Mouse (Mus musculus) ES-E14 (cell line): Measurements from ENCODE around the gene Cbx4. TPM values are rescaled to one million over a fixed set of nuclear protein-coding genes. Genes with fewer than 3 reads are reported as not detected.

Experiments
- DNase-seq: peaks from one replicate; pipeline ENCODE4 v3.0.0-alpha.2; 2013; ENCODE audit warnings: low read depth, low spot score
- H3K27ac ChIP-seq: 2 replicates; pipeline ENCODE4 v1.5.1; 2012; ENCODE audit warnings: low read depth, mild to moderate bottlenecking, low read length, moderate library complexity, mixed read lengths; ENCODE audit not compliant: poor library complexity, insufficient read depth, severe bottlenecking
- H3K36me3 ChIP-seq: 2 replicates; pipeline ENCODE4 v1.6.1; 2012; ENCODE audit warnings: mild to moderate bottlenecking, low read length, moderate library complexity, mixed read lengths; ENCODE audit not compliant: control insufficient read depth, poor library complexity, insufficient read depth, severe bottlenecking
- H3K4me1 ChIP-seq, 2 experiments: fragments of 150-350 bp in 1 of 2; sonication (generic) in 1 of 2; 2 replicates each; pipeline ENCODE4 v1.6.1; 2012; ENCODE audit warnings: low read length in 2 of 2, mild to moderate bottlenecking in 1 of 2, mixed read lengths in 1 of 2; ENCODE audit not compliant: control insufficient read depth in 2 of 2, insufficient read depth in 2 of 2, poor library complexity in 1 of 2
- H3K4me3 ChIP-seq, 2 experiments: fragments of 150-350 bp in 1 of 2; sonication (generic) in 1 of 2; 2 replicates each; pipeline ENCODE4 v1.5.1; 2012; ENCODE audit warnings: low read length in 2 of 2, low read depth in 1 of 2, mild to moderate bottlenecking in 1 of 2, mixed read lengths in 1 of 2; ENCODE audit not compliant: insufficient read depth in 1 of 2, poor library complexity in 1 of 2, severe bottlenecking in 1 of 2
- H3K9ac ChIP-seq: 2 replicates; pipeline ENCODE4 v1.6.1; 2012; ENCODE audit warnings: low read depth, mild to moderate bottlenecking, low read length, mixed read lengths; ENCODE audit not compliant: poor library complexity, insufficient read depth, severe bottlenecking
- H3K9me3 ChIP-seq: fragments of 150-350 bp; sonication (generic); 2 replicates; pipeline ENCODE4 v1.6.1; 2012; ENCODE audit warnings: low read depth, mild to moderate bottlenecking, low read length; ENCODE audit not compliant: control insufficient read depth, insufficient read depth
- CHD2 ChIP-seq: IDR thresholded peaks from 2 replicates; pipeline ENCODE4 v1.6.1; 2014; ENCODE audit warnings: mild to moderate bottlenecking, low read depth, low read length, inconsistent platforms
- HCFC1 ChIP-seq: IDR thresholded peaks from 2 replicates; pipeline ENCODE4 v1.6.1; 2012; ENCODE audit warnings: low read length, inconsistent platforms, borderline replicate concordance; ENCODE audit not compliant: insufficient read depth
- MAFK ChIP-seq: IDR thresholded peaks from 2 replicates; pipeline ENCODE4 v1.6.1; 2014; ENCODE audit warnings: mild to moderate bottlenecking, low read depth, low read length, inconsistent platforms; ENCODE audit not compliant: insufficient read depth
- ZC3H11A ChIP-seq: IDR thresholded peaks from 2 replicates; pipeline ENCODE4 v1.6.1; 2012; ENCODE audit warnings: low read depth, mild to moderate bottlenecking, inconsistent platforms, low read length, borderline replicate concordance
- ZNF384 ChIP-seq: IDR thresholded peaks from 2 replicates; pipeline ENCODE4 v1.6.1; 2012; ENCODE audit warnings: low read depth, low read length, inconsistent platforms
- in situ Hi-C, 2 experiments: fragments of 600-800 bp; cut with MboI; formaldehyde crosslinking; loops; one replicate each; pipeline ENCODE4 v1.15.1; 2025; ENCODE audit warnings: low sequenced_read_pairs in 2 of 2, inconsistent platforms in 1 of 2; ENCODE audit not compliant: unreplicated experiment in 2 of 2
- total RNA-seq: library from RNA; depleted of rRNA; stranded (reverse); fragments of 300-350 nt; gene quantifications from 2 replicates; pipeline ENCODE4 v1.2.3, GENCODE M21; 2012

The Cbx4 gene
- total RNA-seq, 1 experiment = 1.8 TPM

- in situ Hi-C loops = loop anchor here in 1 of 2 experiments (10.0 kb wide), 1 partner anchor 1179 kb away; the partner anchor contains the start of gene Bahcc1
- Histone ChIP-seq H3K36me3 (no peaks in the 10 kb centered on the region), H3K4me3 (no peak overlapping the region), H3K9me3 (no peaks in the 10 kb centered on the region), H3K9ac (no peak overlapping the region), H3K27ac (no peak overlapping the region), H3K4me1 (peaks cover 0 to 30% of the 10 kb centered on the region in 2 experiments; a peak in 1 of 4 replicates)
- no peak for DNase-seq
- TF ChIP-seq CHD2 (no peak), MAFK (no peak), ZC3H11A (no peak), ZNF384 (no peak), HCFC1 (no peak)
These were observed 30.4 kb downstream of the Cbx4 start for GRCm38 (mm10) chr11:119055571-119056131.

DNA sequence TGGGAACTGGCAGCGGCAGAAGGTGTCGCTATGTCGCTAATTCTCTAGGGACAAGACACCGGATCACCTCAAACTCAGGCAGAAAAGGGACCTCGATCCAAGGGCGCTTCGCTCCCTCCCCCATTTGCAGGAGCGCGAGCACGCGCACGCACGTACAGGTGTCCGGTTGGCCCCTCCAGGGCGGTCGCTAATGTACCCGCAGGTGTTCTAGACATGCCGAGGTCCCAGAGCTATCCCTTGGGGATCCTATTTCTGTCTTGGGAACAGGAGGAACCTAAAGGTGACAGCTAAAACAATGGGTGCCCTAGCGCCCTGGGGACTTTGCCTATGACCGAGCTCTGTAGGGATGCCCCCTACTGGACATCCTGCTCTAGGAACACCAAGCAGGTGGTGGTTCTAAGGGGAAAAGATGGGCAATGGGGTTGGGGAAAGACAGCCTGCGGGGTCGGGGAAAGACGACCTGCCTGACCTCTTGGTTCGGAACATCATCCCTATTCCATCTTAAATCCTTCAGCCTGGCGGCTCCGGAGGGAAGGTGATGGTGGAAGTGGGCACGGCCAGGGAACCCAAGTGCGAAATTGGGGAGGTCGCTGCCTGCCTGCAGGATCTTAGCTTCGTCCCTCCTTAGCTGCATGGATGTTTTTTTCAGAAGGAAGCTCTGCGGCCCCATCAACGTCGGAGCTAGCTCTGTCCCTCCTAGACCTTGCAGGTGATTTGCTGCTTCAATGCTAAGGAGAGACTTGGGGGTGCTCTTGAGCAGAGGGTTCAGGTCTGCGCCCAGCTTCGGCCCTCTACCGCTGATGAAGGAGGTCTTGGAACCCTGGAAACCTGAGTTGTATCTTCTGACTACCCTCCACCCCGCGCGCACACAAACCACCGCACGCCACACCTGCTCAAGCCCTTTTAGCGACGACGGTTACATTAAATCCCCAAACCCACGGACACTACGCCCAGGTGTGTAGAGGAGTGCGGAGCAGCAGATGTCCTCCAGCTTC lies 31.4 kb downstream of the Cbx4 start:
- TF ChIP-seq ZNF384 = no peak
- TF ChIP-seq MAFK = no peak
- no peak for TF ChIP-seq ZC3H11A
- no peak for TF ChIP-seq HCFC1
- TF ChIP-seq CHD2 = no peak
- in situ Hi-C loops = loop anchor here (5.0 to 10.0 kb wide), 2 partner anchors 33 to 1180 kb away; partner anchors contain the start of genes Bahcc1 (in 1 of the 2) and Cbx4 (in 1 of the 2)
- Histone ChIP-seq H3K36me3 (no peaks in the 10 kb centered on the region), H3K4me1 (peaks cover 0 to 30% of the 10 kb centered on the region in 2 experiments; a peak in 1 of 4 replicates), H3K4me3 (peak overlapping the region; percentile 9 to 41; a peak in 2 of 4 replicates), H3K9ac (no peak overlapping the region), H3K9me3 (no peaks in the 10 kb centered on the region), H3K27ac (no peak overlapping the region)
- no peak for DNase-seq

- Histone ChIP-seq H3K9me3 (no peaks in the 10 kb centered on the region), H3K9ac (no peak overlapping the region), H3K27ac (no peak overlapping the region), H3K4me1 (peaks cover 0 to 29% of the 10 kb centered on the region in 2 experiments; a peak in 1 of 4 replicates), H3K4me3 (peak overlapping the region; percentile 33 to 41; a peak in 3 of 4 replicates), H3K36me3 (no peaks in the 10 kb centered on the region)
- no peak for DNase-seq
- in situ Hi-C loops = loop anchor here (5.0 to 10.0 kb wide), 2 partner anchors 33 to 1181 kb away; partner anchors contain the start of genes Bahcc1 (in 1 of the 2) and Cbx4 (in 1 of the 2)
- TF ChIP-seq ZNF384 = no peak
- no peak for TF ChIP-seq HCFC1
- TF ChIP-seq MAFK = no peak
- TF ChIP-seq ZC3H11A = no peak
- TF ChIP-seq CHD2 = no peak
These were observed 32.2 kb downstream of the Cbx4 start for GRCm38 (mm10) chr11:119053738-119054350.

DNA sequence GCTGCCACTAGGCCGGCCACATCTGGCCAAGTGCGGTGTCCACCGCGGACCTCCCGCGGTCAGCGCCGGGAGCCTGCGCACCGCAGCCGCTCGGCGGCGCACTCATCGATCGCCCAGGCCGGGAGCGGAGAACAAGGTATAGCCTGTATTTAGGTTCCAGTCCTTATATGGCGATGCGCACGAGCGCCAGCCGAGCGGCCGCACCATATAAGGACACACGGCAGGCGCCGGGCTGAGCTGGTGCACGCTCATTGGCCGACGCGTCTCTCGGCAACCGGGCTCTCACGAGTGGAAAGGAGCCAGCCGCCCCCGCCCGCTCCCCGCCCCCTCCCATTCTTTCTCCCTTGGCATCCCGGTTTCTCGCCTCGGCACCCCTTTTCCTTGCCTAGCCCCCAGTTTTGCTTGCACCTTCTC lies 32.8 kb downstream of the Cbx4 start:
- in situ Hi-C loops = loop anchor here (5.0 to 10.0 kb wide), 2 partner anchors 34 to 1182 kb away; partner anchors contain the start of genes Bahcc1 (in 1 of the 2) and Cbx4 (in 1 of the 2)

More for the DNA sequence above, 32.8 kb downstream of the Cbx4 start:
- H3K9ac ChIP-seq = peak overlapping the region; percentile 66
- peaks cover 0 to 25% of the 10 kb centered on the region in 2 experiments; a peak in 1 of 4 replicates for H3K4me1 ChIP-seq
- peak overlapping the region; percentile 59 to 65 for H3K4me3 ChIP-seq
- H3K36me3 ChIP-seq = no peaks in the 10 kb centered on the region
- H3K27ac ChIP-seq = no peak overlapping the region
- H3K9me3 ChIP-seq = no peaks in the 10 kb centered on the region
- TF ChIP-seq CHD2 = no peak
- no peak for TF ChIP-seq ZNF384
- TF ChIP-seq ZC3H11A = no peak
- TF ChIP-seq HCFC1 = no peak
- no peak for TF ChIP-seq MAFK
- no peak for DNase-seq
